Mouse (Mus musculus) left cerebral cortex, adult 8-10 months (tissue): Measurements from ENCODE around the gene Zfp385c. TPM values are rescaled to one million over a fixed set of nuclear protein-coding genes. Genes with fewer than 3 reads are reported as not detected.

Source experiments
- DNase-seq, 2 experiments: peaks; one replicate each; pipeline ENCODE4 v3.0.0; 2022; ENCODE audit warnings: low spot score in 2 of 2
- total RNA-seq, 4 experiments: library from RNA; stranded (reverse); gene quantifications; 2 replicates each; pipeline ENCODE4 v1.2.4; 2022

Zfp385c gene
- total RNA-seq = 1 to 10 TPM in 1 of 4 experiments, under 1 TPM in 3; 0.11 to 1.1 (median 0.40) TPM

DNA sequence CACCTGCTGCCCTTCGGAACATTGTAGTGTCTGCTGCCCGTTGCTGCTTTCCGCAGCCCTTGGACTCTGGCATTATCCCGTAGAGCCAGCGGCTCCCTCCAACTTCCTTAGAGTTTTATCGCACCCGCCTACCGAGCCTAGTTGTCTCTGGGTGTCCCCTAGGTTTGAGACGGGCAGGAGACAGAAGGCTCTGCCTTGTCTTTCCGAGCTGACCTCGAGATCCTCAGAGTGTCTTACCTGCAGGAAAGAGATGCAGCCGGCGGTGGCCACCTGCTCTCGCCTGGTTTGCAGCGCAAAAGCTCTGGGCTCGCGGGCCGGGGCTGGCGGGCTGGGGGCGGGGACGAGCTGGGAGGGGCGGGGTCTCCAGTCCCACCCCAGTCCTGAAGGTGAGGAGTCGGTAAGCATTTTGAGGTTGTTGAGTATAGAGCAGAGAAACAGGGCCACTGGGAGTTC is at the start of gene Zfp385c:
Gene Zfp385c, minus strand, starts transcription at position 292 of the 453 bp plus-strand sequence.
- no peak for DNase-seq

DNA sequence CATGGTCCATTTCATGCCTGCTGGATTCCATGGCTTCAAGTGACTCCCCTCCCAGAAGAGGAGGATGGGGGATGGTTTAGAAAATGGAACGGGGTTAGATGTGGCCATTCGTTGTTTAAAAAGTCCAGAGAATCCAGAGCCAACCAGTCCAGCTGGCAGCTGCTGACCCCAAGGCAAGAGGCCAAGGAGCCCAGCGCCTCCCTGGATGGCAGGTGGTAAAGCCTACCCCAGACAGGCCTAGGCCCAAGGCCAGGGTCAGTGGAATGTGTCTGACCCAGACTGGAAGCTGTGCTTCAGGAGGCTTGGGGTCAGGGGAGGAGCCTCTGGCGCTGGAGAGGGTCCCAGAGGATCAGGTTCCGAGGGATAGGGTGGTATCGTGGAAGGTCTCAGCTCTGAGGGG is 49.1 kb upstream of the Zfp385c start:
- DNase-seq = no peak

DNA sequence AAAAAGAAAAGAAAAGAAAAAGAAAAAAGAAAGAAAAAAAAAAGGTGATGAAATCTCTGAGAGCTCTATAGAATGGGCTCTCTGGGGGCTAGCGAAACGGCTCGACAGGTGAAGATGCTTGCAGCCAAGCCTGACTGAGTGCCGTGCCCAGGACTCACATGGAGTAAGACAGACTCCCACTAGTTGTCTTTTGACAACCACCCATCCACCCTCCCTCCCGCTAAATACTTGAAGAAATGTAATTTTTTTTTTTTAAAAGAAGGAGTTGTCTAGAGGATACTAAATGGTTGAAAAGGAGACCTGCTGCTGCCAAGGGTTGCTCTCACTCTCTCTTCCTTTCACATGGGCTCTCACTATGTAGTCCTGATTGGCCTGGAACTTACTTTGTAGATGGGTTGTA is 46.5 kb upstream of the Zfp385c start:
- no peak for DNase-seq

DNA sequence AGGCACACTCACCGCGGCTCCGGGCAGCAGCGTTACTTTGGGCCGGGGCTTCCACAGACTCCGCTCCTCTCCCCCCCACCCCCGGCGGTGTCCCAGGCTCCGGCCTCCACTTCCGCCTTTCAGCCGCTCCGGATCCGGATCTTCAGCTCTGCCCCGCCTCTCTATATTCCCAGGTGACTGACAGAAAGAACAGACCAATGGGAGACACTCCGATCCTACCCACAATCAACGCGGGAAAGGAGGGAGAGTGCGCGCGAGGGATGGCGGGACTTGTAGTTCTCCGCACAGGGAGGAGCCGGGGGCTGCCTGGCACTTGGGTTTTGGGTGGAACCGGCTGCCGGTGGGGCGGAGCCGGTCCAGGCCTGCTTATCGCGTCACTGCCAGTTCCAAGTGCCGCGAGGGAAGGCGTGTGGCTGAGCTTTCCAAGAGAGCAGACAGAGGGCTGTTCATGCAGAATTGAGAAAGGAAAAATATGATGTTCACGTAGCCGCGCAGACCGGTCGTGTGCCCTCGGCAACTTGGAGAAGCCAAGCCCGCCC is 45.9 kb upstream of the Zfp385c start, which contains the start of gene Rab5c:
Gene Rab5c, minus strand, starts transcription at position 150 of the 539 bp plus-strand sequence.
- DNase-seq = peak; percentile 95 to 99

DNA sequence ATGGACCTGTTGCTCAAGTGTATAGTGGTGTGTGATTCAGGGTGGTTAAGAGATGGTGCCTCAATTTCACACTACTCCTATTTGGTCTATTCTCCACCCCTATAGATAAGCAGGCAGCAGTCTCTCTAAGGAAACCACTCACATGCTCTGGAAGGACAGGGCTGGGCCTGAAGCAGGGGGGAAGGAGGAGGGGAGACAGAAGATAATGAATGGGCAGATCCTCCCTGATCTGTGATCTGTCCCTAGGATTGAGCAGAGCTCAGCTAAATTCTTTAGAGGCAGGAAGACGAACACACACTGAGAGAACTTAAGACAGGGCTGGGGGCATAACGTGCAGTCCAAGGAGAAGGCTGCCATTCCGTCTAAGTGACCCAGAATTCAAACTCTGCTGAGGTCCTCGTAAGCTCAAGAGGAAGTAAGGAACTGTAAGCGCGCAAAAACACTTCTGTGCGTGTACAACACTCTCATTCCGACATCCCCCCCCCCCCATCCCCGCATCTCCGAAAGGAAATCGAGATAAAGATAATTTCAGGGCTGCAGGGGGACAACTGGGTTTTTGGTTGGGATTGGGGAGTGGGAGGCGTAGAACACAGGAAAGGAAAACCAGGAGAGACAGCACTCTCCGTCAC is 45.0 kb upstream of the Zfp385c start:
- DNase-seq = no peak

DNA sequence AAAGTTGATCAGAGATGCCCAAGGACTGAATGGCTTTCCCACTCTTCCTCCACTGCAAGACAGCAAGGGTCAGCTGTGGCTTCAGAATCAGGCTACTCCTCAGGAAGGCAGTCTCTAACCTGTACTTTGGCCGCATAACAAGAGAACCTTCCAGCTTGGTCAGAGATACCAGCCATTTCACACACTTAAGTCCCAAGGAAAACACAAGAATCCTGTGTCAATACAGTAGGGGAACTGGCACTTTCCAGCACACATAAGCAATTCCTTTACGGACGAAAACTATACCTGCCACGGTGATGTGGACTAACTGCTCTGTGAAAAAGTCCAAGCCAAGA is 44.5 kb upstream of the Zfp385c start:
- DNase-seq = no peak

DNA sequence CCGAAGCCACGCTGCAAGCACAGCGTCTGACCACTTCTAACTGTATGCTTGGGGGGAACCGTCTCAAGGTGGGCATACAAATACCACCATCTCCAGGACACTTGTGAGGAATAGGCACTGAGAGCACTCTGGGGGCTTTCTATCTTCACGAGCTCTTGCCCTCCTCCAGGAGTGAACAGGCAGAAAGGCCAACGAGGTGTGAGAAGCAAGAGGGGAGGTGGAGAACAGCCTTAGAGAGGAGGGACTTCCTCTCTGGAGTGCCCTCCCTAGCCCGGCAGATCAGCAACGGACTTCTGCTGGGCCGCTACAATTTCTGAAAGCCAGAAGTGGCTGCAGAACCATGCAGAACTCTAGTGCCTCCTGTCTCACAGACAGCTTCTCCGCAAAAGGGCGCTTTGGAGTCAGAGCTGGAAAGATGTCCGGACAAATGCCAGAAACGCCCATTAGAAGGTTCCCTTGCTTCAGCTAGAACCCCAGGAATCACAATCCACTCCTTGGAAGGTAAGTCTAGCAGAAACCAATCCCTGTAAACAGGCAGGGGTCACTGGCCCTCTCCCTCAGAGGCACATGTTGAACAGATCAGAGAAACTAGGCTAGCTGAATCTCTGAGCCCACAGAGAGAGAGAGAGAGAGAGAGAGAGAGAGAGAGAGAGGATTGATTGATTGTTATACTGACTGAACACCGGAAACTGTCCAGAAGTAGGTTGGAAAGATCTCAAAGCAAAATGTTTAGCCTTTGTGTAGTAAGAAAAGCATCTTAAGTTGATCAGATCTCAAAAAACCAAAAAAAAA is 43.9 kb upstream of the Zfp385c start:
- DNase-seq = no peak

DNA sequence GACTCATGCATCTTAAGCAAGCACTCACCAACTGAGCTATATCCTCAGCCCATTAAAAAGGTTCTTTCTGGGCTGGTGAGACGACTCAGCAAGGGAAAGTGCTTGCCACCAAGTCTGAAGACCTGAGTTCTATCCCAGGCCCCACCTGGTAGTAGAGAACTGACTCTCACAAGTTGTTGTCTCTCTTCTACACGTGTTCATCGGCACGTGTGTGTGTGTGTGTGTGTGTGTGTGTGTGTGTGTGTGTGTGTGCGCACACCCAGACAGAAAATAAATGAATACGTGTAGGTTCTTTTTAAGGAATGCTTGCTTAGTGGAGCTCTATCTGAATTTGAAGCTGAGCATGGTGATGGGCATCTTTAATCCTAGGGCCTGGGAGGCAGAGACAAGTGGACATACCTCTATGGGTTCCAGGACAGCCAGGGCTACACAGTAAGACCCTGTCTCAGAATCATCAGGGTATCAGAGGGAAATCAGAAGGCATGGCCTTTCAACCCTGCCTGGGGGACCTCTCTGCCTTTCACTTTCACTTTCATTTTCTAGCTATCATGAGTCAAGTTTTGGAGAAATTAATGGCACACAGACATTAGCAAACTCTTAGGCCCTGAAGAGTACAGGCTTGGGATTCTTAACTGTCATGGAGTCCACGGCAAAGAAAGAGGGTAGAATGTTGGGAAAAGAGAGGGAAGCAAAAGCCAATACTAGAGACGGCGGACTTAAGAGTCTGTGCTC is 43.0 kb upstream of the Zfp385c start:
- DNase-seq = no peak

DNA sequence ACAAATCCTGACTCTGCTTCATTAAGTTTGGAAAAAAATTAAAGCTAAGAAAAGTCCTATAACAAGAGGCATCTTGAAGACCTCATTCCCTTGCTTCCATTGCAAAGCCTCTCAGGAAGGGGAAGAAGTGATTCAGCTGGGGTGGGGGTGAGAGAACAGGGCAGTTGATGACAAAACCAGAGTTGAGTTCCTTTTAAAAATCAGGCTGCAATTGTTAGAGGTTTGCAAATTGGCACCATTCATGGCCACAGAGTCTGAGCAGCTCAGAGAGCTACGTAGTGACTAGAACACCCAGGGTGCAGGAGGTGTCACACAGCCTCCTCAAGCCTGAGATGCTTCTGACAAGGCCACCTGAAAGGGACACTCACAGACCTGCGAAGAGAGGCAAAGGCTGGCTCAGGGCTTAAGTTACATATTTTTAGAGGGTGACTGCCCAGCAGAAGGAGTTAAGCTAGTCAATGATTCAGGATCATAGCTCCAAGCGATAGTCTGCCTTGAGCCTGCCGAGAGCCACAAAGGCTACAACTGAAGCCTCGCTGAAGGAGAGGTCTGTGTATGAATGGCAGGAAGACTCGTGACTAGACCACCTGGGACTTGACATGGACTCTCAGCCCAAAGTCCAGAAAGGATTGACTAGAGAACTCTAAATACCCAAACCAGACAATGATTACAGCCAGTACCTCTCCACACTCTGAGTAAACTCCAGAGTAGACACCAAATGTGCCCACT is 38.4 kb upstream of the Zfp385c start:
- DNase-seq = no peak

DNA sequence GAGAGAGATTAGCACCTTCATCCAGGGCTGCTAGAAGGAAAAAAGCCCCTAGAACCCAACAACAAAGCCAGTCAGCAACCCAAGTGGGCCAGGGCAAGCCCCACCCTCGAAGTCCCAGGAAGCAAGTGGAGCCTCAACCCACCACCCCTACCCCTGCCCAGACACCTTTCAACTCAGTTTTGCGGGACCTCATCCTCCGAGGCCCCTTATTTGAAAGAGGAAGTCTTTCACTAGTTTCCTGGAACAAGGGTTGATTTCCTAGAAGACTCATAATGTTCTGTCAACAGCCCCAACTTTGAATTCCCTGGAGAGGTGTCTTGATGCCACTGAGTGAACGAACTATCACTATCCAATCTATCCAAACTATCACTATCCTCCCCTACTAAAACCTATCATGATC is 37.7 kb upstream of the Zfp385c start:
- no peak for DNase-seq

DNA sequence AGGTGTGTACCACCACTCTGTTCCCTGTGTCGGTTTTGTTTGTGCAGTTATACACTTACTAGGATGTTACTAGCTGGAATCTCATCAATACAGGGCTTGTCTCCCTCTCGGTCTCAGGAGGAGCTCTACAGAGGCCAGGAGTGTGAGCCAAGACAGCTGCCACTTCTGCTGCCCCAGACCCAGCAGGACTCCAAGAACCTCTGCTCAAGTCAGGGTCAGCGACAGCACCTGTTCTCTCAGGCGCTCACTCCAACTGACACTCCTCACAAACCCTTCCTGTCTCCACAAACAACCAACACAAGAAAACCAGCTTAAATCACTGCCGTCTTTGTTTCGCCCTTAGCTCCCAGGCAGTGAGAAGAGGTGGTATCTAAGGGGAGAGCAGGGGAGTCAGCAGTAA is 36.3 kb upstream of the Zfp385c start:
- DNase-seq = no peak

DNA sequence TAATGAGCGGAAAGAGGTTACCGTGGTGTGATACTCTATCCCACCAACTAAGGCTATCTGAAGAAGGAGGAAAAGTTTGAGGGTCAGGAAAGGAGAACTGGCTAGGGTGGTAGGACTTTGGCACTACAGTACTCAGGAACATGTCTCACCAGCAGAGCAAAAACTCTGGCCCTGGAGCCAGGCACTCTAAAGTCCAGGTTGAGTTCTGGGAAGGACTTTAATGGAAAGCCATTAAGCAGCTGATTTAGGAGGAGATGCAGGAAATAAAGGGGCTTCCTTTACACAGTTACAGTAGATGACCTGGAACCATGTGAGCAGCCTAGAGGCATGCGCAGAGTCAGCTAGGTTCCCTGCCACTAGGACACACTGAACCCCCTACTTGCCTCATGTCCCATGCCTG is 34.9 kb upstream of the Zfp385c start:
- DNase-seq = no peak

DNA sequence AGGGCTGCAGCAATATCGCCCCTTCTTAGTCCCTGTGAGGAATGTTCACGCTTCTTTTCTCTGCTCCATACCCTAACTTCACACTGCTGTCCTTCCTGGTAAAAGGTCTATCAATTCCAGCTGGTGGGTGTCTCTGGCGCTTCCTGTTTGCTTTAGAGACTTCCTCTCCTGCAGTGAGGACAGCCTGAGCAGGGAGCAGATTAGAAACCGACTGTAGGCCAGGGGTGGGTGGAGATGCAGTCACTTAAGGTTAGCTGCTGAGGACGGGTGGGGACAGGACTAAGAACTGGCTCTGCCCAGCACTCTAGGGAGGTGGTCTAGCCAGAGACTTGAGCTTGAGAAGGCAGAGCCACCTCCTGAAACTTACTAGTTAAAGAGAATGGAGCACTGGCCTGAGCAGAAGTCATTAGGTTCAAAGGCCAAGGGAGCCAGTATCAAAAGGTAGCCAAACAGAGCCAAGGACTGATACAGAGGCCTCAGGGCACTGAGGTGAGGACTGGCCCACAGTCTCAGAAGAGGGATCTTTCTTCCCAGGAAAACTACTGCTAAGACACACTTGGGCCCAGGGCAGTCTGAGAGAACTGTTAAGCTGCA is 32.8 kb upstream of the Zfp385c start:
- DNase-seq = no peak

DNA sequence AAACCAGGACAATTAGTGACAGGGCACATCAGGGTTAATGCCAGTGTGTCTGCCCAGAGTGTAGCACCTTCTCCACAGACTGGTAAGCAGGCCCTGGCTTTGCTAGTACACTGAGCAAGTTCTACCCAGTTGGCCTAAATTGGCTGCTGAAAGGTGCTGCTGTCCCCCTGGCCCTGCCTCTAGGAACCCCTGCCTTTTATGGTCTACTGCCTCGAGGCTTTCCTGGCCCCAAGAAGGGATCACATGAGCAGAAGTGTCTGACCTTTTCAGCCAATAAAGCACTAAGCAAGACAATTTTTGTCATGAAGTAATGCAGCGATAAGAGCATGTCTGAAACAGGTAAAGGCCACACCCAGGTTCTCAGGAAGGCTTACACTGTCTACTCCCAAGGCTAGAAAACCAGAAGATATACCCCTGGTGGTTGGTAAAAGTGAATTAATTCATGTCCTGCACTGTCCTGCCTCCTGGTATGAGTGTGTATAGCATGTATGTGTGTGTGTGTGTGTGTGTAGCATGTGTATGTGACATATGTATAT is 30.3 kb upstream of the Zfp385c start:
- DNase-seq = no peak

DNA sequence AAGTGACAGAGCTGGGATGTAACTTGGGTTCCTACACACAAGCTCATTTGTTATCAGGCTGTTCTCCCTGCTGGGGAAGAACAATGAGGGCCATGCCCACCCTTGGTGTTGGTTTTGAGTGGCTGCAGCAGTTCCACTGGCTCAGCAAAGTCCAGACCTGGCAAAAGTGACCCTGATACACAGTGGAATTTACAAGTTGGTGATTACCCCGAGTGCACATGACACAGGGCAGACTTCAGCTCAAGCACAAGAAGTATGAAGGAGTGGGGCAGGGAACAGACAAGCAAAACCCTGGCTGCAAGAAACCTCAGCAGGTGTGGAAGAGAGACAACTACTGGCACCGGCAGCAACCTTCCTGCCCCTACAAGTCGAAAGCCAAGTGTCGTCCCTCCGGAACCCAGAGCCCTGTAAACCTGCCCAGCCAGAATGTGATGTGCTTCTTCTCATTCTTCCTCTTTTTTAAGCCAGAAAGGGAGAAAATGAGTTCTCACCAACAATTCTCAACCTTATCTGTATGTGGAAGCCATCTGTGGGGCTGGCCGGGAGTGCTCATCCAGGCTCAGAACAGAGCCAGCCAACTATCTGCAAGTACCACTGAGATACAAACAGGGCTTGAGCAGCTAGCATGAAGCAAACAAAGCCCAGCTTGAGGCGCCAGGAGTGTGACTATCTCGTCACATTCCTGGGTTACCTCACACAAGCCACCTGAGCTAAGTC is 29.7 kb upstream of the Zfp385c start:
- DNase-seq = no peak

DNA sequence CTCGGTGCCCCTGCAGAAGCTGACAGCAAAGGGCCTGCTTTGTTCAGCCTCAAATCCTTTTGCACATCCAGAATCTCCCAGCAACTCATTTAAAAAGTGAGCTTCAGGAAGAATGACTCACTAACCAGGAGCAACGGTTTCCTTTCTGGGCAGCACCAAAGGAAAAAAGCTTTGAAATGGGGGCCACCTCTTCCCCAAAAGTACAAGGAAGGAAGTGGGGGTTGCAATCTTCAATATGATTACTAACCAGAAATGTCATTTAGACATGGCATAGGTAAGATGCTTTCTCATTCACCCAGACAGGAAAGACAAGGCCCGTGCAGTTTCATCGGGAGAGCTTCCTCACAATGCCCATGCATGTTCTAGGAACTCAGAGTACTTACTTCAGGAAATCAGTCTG is 29.0 kb upstream of the Zfp385c start:
- no peak for DNase-seq

DNA sequence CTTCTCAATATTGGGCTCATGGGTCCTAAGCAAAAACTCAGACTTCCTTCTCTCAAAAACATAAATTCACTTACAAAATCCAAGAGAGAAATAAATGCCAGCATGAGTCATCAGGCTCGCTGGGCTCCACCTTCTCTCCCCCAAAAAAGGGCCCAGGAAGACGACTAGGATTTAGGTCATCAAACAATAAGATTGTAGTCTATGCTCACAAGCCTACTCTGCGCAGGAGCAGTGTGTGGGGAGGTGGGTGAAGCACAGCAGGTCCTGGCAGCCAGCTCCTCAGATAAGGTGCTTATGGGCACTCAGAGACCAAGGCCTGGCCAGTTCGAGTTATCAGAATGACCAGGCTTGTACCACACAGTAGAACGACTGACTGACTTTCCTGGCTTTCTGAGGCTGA is 28.1 kb upstream of the Zfp385c start:
- no peak for DNase-seq

DNA sequence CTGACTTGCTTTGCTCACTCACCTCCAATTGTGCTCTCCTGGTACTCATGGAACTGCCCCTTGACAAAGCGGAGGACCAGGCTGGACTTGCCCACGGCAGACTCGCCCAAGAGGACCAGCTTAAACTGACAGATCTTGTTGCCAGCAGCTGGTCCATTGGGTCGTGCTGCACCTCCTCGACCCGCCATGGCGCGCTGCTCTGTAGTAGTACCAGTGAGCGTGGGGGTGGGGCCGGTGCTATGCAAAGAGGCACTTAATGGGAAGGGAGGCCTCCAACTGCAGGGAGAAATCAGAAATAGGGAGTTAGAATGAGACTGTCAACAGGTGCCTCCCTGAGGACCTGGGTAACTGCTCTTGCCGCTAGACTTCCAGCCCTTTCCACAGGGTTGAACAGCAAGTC is 27.6 kb upstream of the Zfp385c start:
- no peak for DNase-seq

DNA sequence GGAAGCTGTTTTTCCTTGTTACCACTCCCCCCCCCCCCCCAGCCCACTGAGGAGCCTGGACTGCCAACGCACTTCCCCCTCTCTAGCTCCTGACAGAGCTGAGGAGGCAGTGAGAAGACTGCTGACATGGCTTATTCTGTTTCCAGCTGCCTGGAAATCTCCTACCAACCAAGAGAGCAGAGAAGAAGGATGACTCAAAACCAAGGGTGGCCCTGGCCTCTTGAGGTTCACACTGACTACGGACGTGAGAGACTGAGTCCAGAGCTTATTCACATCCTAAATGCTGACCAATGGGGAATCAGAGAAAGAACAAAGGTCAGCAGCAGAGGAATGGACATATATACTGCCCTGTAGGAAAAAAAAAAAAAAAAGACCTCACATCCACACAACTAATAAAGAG is 27.1 kb upstream of the Zfp385c start:
- DNase-seq = no peak

DNA sequence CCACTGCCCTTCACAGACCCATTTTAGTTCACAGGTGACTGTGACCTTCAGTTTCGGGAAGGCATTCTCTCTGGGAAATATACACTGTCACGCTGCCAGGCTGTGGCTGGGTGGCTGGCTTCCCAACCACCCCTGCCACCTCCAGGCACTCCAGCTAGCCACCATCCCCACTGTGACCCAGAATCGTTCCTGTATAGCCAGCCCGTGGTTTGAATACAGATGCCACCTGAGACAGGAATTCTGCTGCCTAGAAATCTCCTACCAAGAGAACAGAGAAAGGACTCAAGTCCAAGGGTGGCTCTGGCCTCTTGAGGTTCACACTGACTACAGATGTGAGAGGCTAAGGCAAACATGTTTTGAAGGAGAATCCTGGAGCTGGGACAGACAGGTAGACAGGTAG is 26.6 kb upstream of the Zfp385c start:
- DNase-seq = no peak
